Mouse (Mus musculus) heart, embryonic 11.5 days (tissue): ENCODE measurements around the gene Bmp7. TPM values are rescaled to one million over a fixed set of nuclear protein-coding genes. Genes with fewer than 3 reads are reported as not detected.

Source experiments
- ATAC-seq: fragments of 200-750 bp; cut with Nextera tagmentation; replicated peaks from 2 replicates; pipeline ENCODE4 v1.8.0; 2017; ENCODE audit warnings: moderate library complexity; ENCODE audit not compliant: insufficient number of reproducible peaks, low FRiP score, low TSS enrichment
- H3K27ac ChIP-seq: fragments of 300-500 bp; sonication (generic); 2 replicates; pipeline ENCODE4 v1.5.1; 2014; ENCODE audit warnings: mild to moderate bottlenecking, low read depth, low read length
- H3K27me3 ChIP-seq: fragments of 300-500 bp; sonication (generic); 2 replicates; pipeline ENCODE4 v1.6.1; 2014; ENCODE audit warnings: mild to moderate bottlenecking, low read length, mixed read lengths; ENCODE audit not compliant: control insufficient read depth, insufficient read depth
- H3K36me3 ChIP-seq: fragments of 300-500 bp; sonication (generic); 2 replicates; pipeline ENCODE4 v1.6.1; 2014; ENCODE audit warnings: mild to moderate bottlenecking, low read length, moderate library complexity, mixed read lengths; ENCODE audit not compliant: control insufficient read depth, insufficient read depth
- H3K4me1 ChIP-seq: fragments of 300-500 bp; sonication (generic); 2 replicates; pipeline ENCODE4 v1.6.1; 2014; ENCODE audit warnings: low read length; ENCODE audit not compliant: control insufficient read depth, insufficient read depth
- H3K4me2 ChIP-seq: fragments of 300-500 bp; sonication (generic); 2 replicates; pipeline ENCODE4 v1.6.1; 2014; ENCODE audit warnings: mild to moderate bottlenecking, moderate library complexity
- H3K4me3 ChIP-seq: fragments of 300-500 bp; sonication (generic); 2 replicates; pipeline ENCODE4 v1.5.1; 2014; ENCODE audit warnings: low read depth, low read length
- H3K9ac ChIP-seq: fragments of 300-500 bp; sonication (generic); 2 replicates; pipeline ENCODE4 v1.6.1; 2014; ENCODE audit warnings: mild to moderate bottlenecking, low read depth, low read length, moderate library complexity
- H3K9me3 ChIP-seq: fragments of 300-500 bp; sonication (generic); replicated peaks from 2 replicates; pipeline ENCODE4 v1.6.1; 2016; ENCODE audit warnings: low read length; ENCODE audit not compliant: control insufficient read depth
- WGBS: fragments of 180-500 bp; shearing (Covaris S2); extraction: QIAGEN DNeasy Blood & Tissue Kit; methylation state at CpG from one replicate; pipeline ENCODE4 v1.1.7; 2014; ENCODE audit not compliant: insufficient replicate concordance; 5-methylcytosine and 5-hydroxymethylcytosine counted together
- microRNA-seq: library from miRNA; unstranded; fragments of <30 nt; microRNA quantifications from one replicate; pipeline ENCODE4, GENCODE M21; 2016; ENCODE audit warnings: borderline number of aligned reads
- polyA plus RNA-seq: library from polyadenylated mRNA; unstranded; fragments of >200 nt; fragmentation: Nextera tagmentation; extraction: Ambion mirVana; gene quantifications from 2 replicates; pipeline ENCODE4 v1.2.1, GENCODE M21; 2014

The Bmp7 gene
- polyA plus RNA-seq, 1 experiment from 2014 or later = 66.2 TPM

DNA sequence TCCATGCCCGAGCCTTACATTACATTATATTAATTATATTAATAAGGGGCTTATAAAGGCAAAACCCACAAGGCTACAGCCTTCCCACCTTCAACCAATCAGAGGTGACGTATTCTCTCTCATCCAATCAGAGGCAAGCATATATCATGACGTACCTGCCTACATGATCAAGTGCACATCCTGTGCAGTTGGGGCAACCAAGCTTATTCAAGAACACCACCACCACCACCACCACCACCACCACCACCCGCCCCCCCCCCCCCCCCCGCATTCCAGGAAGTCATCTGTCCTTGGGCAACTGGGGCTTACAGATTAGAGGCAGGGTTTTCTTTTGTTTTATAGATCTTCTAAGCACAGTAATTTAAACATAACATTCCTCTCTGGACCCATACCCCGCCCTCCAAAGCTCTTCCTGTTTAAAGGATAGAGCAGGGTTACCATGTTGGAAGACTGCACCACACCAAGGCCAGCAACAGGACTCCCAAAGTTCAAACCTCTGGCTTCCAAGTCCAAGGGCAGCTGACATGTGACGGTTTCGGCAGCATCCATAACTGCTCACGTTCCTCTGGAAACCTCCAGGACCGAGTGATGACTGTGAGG lies 121.4 kb downstream of the Bmp7 start:
- Histone ChIP-seq H3K4me1 (no peaks in the 10 kb centered on the region), H3K27ac (no peak overlapping the region), H3K9me3 (peaks cover 2% of the 10 kb centered on the region; the same call in 1 of the 2 replicates), H3K36me3 (no peaks in the 10 kb centered on the region), H3K4me3 (no peak overlapping the region), H3K9ac (no peak overlapping the region), H3K27me3 (peaks cover 14% of the 10 kb centered on the region), H3K4me2 (no peak overlapping the region)
- no peak for ATAC-seq
- 81% methylated on average over 8 of the region's 10 CpGs for WGBS

Small RNA genes lying within 50 kb of the gene (microRNA-seq; reads per million reads assigned to microRNA genes)
- not detected for gene Gm22773

Other genes with a start within 250 kb of the Bmp7 start
- 0.17 and 0.19 TPM in 2 replicates for gene Spo11, start 37.4 kb upstream of the Bmp7 start, polyA plus RNA-seq
- gene Rae1, start 59.8 kb upstream of the Bmp7 start, polyA plus RNA-seq = 114 and 118 TPM in 2 replicates
- 161 and 169 TPM in 2 replicates for gene Rbm38, start 80.2 kb upstream of the Bmp7 start, polyA plus RNA-seq
- gene Ctcfl, start 179.2 kb upstream of the Bmp7 start, polyA plus RNA-seq = 0.39 and 0.42 TPM in 2 replicates
- not detected in 2 replicates for gene Pck1, start 212.7 kb upstream of the Bmp7 start, polyA plus RNA-seq